In the genomic region with DNA sequence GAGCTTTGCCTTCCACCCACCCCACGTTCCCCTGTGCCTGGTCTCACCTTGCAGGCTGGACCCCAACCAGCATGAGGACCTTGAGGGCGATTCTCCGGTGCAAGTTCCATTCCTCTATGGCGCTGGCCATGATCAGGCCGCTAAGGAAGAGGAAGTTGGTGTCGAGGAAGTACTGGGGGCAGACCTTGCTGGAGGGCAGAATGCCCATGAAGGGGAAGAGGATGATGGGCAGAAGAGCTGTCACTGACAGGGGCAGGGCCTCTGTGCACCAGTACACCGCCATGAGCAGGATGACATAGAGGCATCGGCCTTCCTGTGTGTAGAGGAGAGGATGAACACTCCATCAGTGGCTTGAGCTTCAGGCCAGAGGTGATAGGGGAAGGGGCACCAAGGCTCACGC, we compare ENCODE assay signal across 23 mouse cellular contexts. TPM values are rescaled to one million over a fixed set of nuclear protein-coding genes. Genes with fewer than 3 reads are reported as not detected.
"Had no signal": no experiment of that assay in that cellular context is flagged by ENCODE, and none has a peak within 500 bp of the region (broad histone marks: within the 10 kb centered on the region; RNA-seq: fewer than 3 reads in every experiment).

No protein-coding gene starts in this region.

- H3K9ac ChIP-seq: kidney, embryonic 15.5 days; limb, embryonic 12.5 days; limb, embryonic 15.5 days; liver, embryonic 14.5 days; liver, postnatal 0 days; lung, embryonic 14.5 days; midbrain, embryonic 12.5 days; midbrain, embryonic 15.5 days; neural tube, embryonic 13.5 days had no signal

- H3K4me2 ChIP-seq: kidney, embryonic 15.5 days; limb, embryonic 12.5 days; limb, embryonic 15.5 days; liver, embryonic 11.5 days; lung, embryonic 14.5 days; midbrain, embryonic 12.5 days; midbrain, embryonic 15.5 days; neural tube, embryonic 13.5 days had no signal

- H3K27me3 ChIP-seq: kidney, embryonic 15.5 days; limb, embryonic 12.5 days; limb, embryonic 15.5 days; midbrain, embryonic 12.5 days; midbrain, embryonic 15.5 days; neural tube, embryonic 13.5 days had no signal

- DNase-seq: kidney, adult 2 months; kidney, postnatal 10 days; kidney, postnatal 36 days; layer of hippocampus, postnatal 36 days; left cerebral cortex, postnatal 4 days; liver, postnatal 0 days; lung, embryonic 14.5 days; thymus, adult 18-20 months; thymus, postnatal 36 days had no signal

- ATAC-seq: liver, postnatal 0 days; lung, postnatal 0 days; midbrain, embryonic 15.5 days had no signal

- H3K4me1 ChIP-seq: kidney, embryonic 15.5 days; limb, embryonic 12.5 days; limb, embryonic 15.5 days; midbrain, embryonic 12.5 days; midbrain, embryonic 15.5 days; neural tube, embryonic 13.5 days had no signal

- H3K36me3 ChIP-seq: kidney, embryonic 15.5 days; limb, embryonic 12.5 days; limb, embryonic 15.5 days; midbrain, embryonic 12.5 days; midbrain, embryonic 15.5 days; neural tube, embryonic 13.5 days had no signal

- H3K27ac ChIP-seq: kidney, embryonic 15.5 days; left cerebral cortex, adult 2 months; limb, embryonic 12.5 days; limb, embryonic 15.5 days; liver, embryonic 14.5 days; macrophage; midbrain, embryonic 12.5 days; midbrain, embryonic 15.5 days; neural tube, embryonic 13.5 days had no signal

- H3K9me3 ChIP-seq: kidney, embryonic 15.5 days; limb, embryonic 12.5 days; limb, embryonic 15.5 days; midbrain, embryonic 12.5 days; midbrain, embryonic 15.5 days; neural tube, embryonic 13.5 days had no signal

- H3K4me3 ChIP-seq: kidney, embryonic 15.5 days; left cerebral cortex, adult 2 months; limb, embryonic 12.5 days; limb, embryonic 15.5 days; midbrain, embryonic 12.5 days; midbrain, embryonic 15.5 days; myocyte; neural tube, embryonic 13.5 days had no signal

RNA-seq across cellular contexts. Expression of a gene that starts 24.6 kb away (rescaled TPM):
- total RNA-seq: neutrophil, adult 5-6 weeks had no signal
- polyA plus RNA-seq: limb, embryonic 12.5 days had no signal

RNA-seq across cellular contexts. Expression of a gene that starts 48.3 kb away (rescaled TPM):
- total RNA-seq: layer of hippocampus, postnatal 36 days; left cerebral cortex, adult 2 months; left cerebral cortex, postnatal 14 days; left cerebral cortex, postnatal 4 days; neutrophil, adult 5-6 weeks had no signal
- polyA plus RNA-seq: limb, embryonic 12.5 days; lung, embryonic 14.5 days; macrophage; midbrain, embryonic 15.5 days; myocyte had no signal

RNA-seq across cellular contexts. Expression of a gene that starts 55.1 kb away (rescaled TPM):
- total RNA-seq: neutrophil, adult 5-6 weeks had no signal
- polyA plus RNA-seq: macrophage had no signal
